Mouse (Mus musculus) stomach, embryonic 14.5 days (tissue): ENCODE data around the gene Lrch3. TPM values are rescaled to one million over a fixed set of nuclear protein-coding genes. Genes with fewer than 3 reads are reported as not detected.
A peak's percentile ranks its signal among the peaks of the same experiment; 100 is the strongest.
"Not testable (repeated sequence)": the region's sequence is repeated elsewhere in the genome, so short reads cannot be mapped to it uniquely, and the experiment has no call there.

Source experiments
- ATAC-seq: fragments of 200-750 bp; cut with Nextera tagmentation; 2 replicates; pipeline ENCODE4 v1.8.0; 2017; ENCODE audit warnings: low read depth, moderate TSS enrichment; ENCODE audit not compliant: insufficient number of reproducible peaks, insufficient read depth, low FRiP score
- H3K27ac ChIP-seq: fragments of 300-500 bp; sonication (generic); 2 replicates; pipeline ENCODE4 v1.5.1; 2014; ENCODE audit warnings: mild to moderate bottlenecking, low read length, moderate library complexity, mixed read lengths
- H3K27me3 ChIP-seq: fragments of 300-500 bp; sonication (generic); 2 replicates; pipeline ENCODE4 v1.6.1; 2014; ENCODE audit warnings: low read length, control low read depth, mixed read lengths; ENCODE audit not compliant: control insufficient read depth, insufficient read depth
- H3K36me3 ChIP-seq: fragments of 300-500 bp; sonication (generic); 2 replicates; pipeline ENCODE4 v1.6.1; 2014; ENCODE audit warnings: mild to moderate bottlenecking, control low read depth, low read length, moderate library complexity, mixed read lengths; ENCODE audit not compliant: control insufficient read depth, insufficient read depth
- H3K4me1 ChIP-seq: fragments of 300-500 bp; sonication (generic); 2 replicates; pipeline ENCODE4 v1.6.1; 2014; ENCODE audit warnings: low read length, control low read depth, mixed read lengths; ENCODE audit not compliant: control insufficient read depth, insufficient read depth
- H3K4me2 ChIP-seq: fragments of 300-500 bp; sonication (generic); replicated peaks from 2 replicates; pipeline ENCODE4 v1.6.1; 2014; ENCODE audit warnings: low read depth, low read length, control low read depth
- H3K4me3 ChIP-seq: fragments of 300-500 bp; sonication (generic); 2 replicates; pipeline ENCODE4 v1.5.1; 2014; ENCODE audit warnings: low read depth, low read length, control low read depth
- H3K9ac ChIP-seq: fragments of 300-500 bp; sonication (generic); replicated peaks from 2 replicates; pipeline ENCODE4 v1.6.1; 2014; ENCODE audit warnings: low read depth, mild to moderate bottlenecking, control low read depth, low read length, moderate library complexity, mixed read lengths
- H3K9me3 ChIP-seq: fragments of 300-500 bp; sonication (generic); 2 replicates; pipeline ENCODE4 v1.6.1; 2016; ENCODE audit warnings: low read depth, low read length, control low read depth; ENCODE audit not compliant: control insufficient read depth
- WGBS: fragments of 180-500 bp; shearing (Covaris S2); extraction: QIAGEN DNeasy Blood & Tissue Kit; methylation state at CpG from one replicate; pipeline ENCODE4 v1.1.7; 2014; 5-methylcytosine and 5-hydroxymethylcytosine counted together
- polyA plus RNA-seq: library from polyadenylated mRNA; unstranded; fragments of >200 nt; fragmentation: Nextera tagmentation; extraction: Ambion mirVana; gene quantifications from 2 replicates; pipeline ENCODE4 v1.2.1, GENCODE M21; 2014

Gene Lrch3
- polyA plus RNA-seq, 1 experiment from 2014 or later, result 34.1 TPM

GRCm38 (mm10) chr16:33055655-33056054 is 141.8 kb downstream of the Lrch3 start:
- 23% methylated on average over 10 of the region's 10 CpGs for WGBS
- peak overlapping the region; percentile 99 for H3K4me3 ChIP-seq
- H3K27me3 ChIP-seq, result no peaks in the 10 kb centered on the region
- H3K4me1 ChIP-seq, result 0 out of 2 replicates have a peak, but pooled peaks cover 10% of the 10 kb centered on the region
- peaks cover 28% of the 10 kb centered on the region for H3K36me3 ChIP-seq
- ATAC-seq, result peak; percentile 34; the same call in 1 of the 2 replicates
- peak overlapping the region; percentile 51 for H3K4me2 ChIP-seq
- H3K9me3 ChIP-seq, result no peaks in the 10 kb centered on the region
- no peak overlapping the region for H3K27ac ChIP-seq
- no peak overlapping the region; the same call in 1 of the 2 replicates for H3K9ac ChIP-seq

- WGBS, result under 1% methylated on average over 44 of the region's 47 CpGs
- Histone ChIP-seq H3K9ac (peak within 1 kb of the TSS; percentile 97), H3K4me2 (peak within 1 kb of the TSS; percentile 51), H3K27ac (peak within 1 kb of the TSS; percentile 86), H3K9me3 (no peaks in the 10 kb centered on the region), H3K27me3 (no peaks in the 10 kb centered on the region), H3K36me3 (peaks cover 33% of the 10 kb centered on the region), H3K4me1 (0 out of 2 replicates have a peak, but pooled peaks cover 10% of the 10 kb centered on the region), H3K4me3 (peak within 1 kb of the TSS; percentile 99)
- peak; percentile 91 for ATAC-seq
Measured at GRCm38 (mm10) chr16:33056095-33056785, 142.3 kb downstream of the Lrch3 start, which contains the start of the genes Iqcg and Rpl35a. Gene Iqcg (minus strand): TSS chr16:33056218. Gene Rpl35a (plus strand): TSS chr16:33056453.

GRCm38 (mm10) chr16:33056786-33057185 is 142.9 kb downstream of the Lrch3 start:
- WGBS, result under 1% methylated on average over 24 of the region's 24 CpGs
- H3K4me2 ChIP-seq, result peak overlapping the region; percentile 51
- no peaks in the 10 kb centered on the region for H3K9me3 ChIP-seq
- H3K4me3 ChIP-seq, result peak overlapping the region; percentile 99
- 0 out of 2 replicates have a peak, but pooled peaks cover 10% of the 10 kb centered on the region for H3K4me1 ChIP-seq
- no peaks in the 10 kb centered on the region for H3K27me3 ChIP-seq
- H3K27ac ChIP-seq, result peak overlapping the region; percentile 86
- H3K9ac ChIP-seq, result peak overlapping the region; percentile 97
- ATAC-seq, result peak; percentile 47
- peaks cover 33% of the 10 kb centered on the region for H3K36me3 ChIP-seq

- no peaks in the 10 kb centered on the region for H3K27me3 ChIP-seq
- peaks cover 33% of the 10 kb centered on the region for H3K36me3 ChIP-seq
- WGBS, result 89% methylated on average over 16 of the region's 16 CpGs
- peak overlapping the region; percentile 99 for H3K4me3 ChIP-seq
- H3K9ac ChIP-seq, result no peak overlapping the region; the same call in 1 of the 2 replicates
- H3K4me1 ChIP-seq, result 0 out of 2 replicates have a peak, but pooled peaks cover 10% of the 10 kb centered on the region
- no peak overlapping the region for H3K27ac ChIP-seq
- no peak for ATAC-seq
- no peaks in the 10 kb centered on the region for H3K9me3 ChIP-seq
- peak overlapping the region; percentile 51 for H3K4me2 ChIP-seq
Measured at GRCm38 (mm10) chr16:33058033-33058432, 144.1 kb downstream of the Lrch3 start.

- Histone ChIP-seq H3K4me2 (peak overlapping the region; percentile 51; the same call in 1 of the 2 replicates), H3K36me3 (peaks cover 33% of the 10 kb centered on the region)
- H3K9me3 ChIP-seq, H3K9ac ChIP-seq, H3K27me3 ChIP-seq, H3K27ac ChIP-seq, ATAC-seq, H3K4me3 ChIP-seq, H3K4me1 ChIP-seq: not testable (repeated sequence)
- WGBS, result 84% methylated on average over 9 of the region's 9 CpGs
Measured at GRCm38 (mm10) chr16:33058656-33059055, 144.8 kb downstream of the Lrch3 start.

GRCm38 (mm10) chr16:33059471-33059870 is 145.6 kb downstream of the Lrch3 start:
- no peak overlapping the region for H3K4me2 ChIP-seq

GRCm38 (mm10) chr16:33060926-33061325 is 147.0 kb downstream of the Lrch3 start:
- Histone ChIP-seq H3K4me3 (no peak overlapping the region), H3K9ac (no peak overlapping the region), H3K27ac (no peak overlapping the region), H3K4me1 (0 out of 2 replicates have a peak, but pooled peaks cover 6% of the 10 kb centered on the region), H3K9me3 (no peaks in the 10 kb centered on the region), H3K36me3 (peaks cover 33% of the 10 kb centered on the region), H3K27me3 (no peaks in the 10 kb centered on the region), H3K4me2 (no peak overlapping the region)
- 82% methylated on average over 2 of the region's 2 CpGs for WGBS
- no peak for ATAC-seq

More at GRCm38 (mm10) chr16:33059471-33059870, 145.6 kb downstream of the Lrch3 start:
- no peak overlapping the region for H3K4me3 ChIP-seq
- 0 out of 2 replicates have a peak, but pooled peaks cover 10% of the 10 kb centered on the region for H3K4me1 ChIP-seq
- H3K9me3 ChIP-seq, result no peaks in the 10 kb centered on the region
- H3K27ac ChIP-seq, result no peak overlapping the region
- peaks cover 33% of the 10 kb centered on the region for H3K36me3 ChIP-seq
- WGBS, result 85% methylated on average over 1 of the region's 1 CpGs
- H3K9ac ChIP-seq, result no peak overlapping the region
- H3K27me3 ChIP-seq, result no peaks in the 10 kb centered on the region
- no peak for ATAC-seq

- Histone ChIP-seq H3K4me3 (peak overlapping the region; percentile 71), H3K27me3 (no peaks in the 10 kb centered on the region), H3K27ac (peak overlapping the region; percentile 49; the same call in 1 of the 2 replicates), H3K9me3 (no peaks in the 10 kb centered on the region), H3K36me3 (peaks cover 33% of the 10 kb centered on the region), H3K9ac (no peak overlapping the region), H3K4me1 (0 out of 2 replicates have a peak, but pooled peaks cover 6% of the 10 kb centered on the region), H3K4me2 (peak overlapping the region; percentile 72)
- ATAC-seq, result no peak
- WGBS, result 51% methylated on average over 11 of the region's 11 CpGs
Measured at GRCm38 (mm10) chr16:33061400-33061799, 147.5 kb downstream of the Lrch3 start.
